Mouse (Mus musculus): ENCODE results near the gene Mecr. TPM values are rescaled to one million over a fixed set of nuclear protein-coding genes. Genes with fewer than 3 reads are reported as not detected.

Mecr gene
- total RNA-seq, 2 experiments from 2014 or later, result 21.0 to 21.1 TPM

DNA sequence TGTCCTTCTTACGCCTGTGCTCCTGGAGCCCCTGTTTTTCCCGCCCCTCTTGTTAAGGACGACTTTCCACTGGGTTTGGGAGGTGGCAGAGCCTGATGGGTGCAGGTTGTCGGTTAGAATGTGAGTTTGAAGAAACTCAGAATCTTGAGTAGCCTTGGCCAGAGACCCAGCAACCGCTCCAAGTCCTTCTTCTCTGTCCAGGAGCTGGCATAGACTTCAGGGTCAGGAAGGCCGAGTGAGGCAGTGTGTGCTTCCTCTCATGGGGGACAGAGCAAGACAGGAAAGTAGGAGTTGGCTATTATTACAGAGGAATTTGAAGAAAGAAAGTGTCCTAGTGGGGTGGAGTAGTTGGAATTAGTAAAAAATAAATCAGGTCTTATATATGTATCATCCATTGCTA lies 40.3 kb downstream of the Mecr start:
- no peak for DNase-seq (ENCODE audit: low spot score in 2 of 2)

DNA sequence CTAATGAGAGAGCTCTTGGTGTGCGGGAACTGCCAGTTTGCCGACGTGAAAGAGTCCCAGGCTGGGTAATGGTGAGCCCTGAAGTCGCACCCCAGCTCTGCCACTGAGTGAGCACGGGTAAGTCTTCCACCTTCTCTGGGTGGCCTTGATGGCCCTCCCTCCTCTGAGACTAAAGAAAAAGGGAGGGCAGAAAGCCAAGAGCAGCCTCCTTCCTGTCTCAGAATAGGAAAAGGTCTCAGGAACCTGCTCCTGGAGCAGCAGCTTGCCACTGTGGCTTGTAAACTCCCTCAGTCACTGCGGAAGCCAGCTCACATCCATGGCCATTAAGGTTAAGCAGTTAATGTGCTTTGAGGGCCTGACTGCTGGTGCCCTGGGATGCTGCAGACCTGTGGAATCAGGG lies 42.1 kb downstream of the Mecr start:
- DNase-seq (ENCODE audit: low spot score in 2 of 2), result no peak

DNA sequence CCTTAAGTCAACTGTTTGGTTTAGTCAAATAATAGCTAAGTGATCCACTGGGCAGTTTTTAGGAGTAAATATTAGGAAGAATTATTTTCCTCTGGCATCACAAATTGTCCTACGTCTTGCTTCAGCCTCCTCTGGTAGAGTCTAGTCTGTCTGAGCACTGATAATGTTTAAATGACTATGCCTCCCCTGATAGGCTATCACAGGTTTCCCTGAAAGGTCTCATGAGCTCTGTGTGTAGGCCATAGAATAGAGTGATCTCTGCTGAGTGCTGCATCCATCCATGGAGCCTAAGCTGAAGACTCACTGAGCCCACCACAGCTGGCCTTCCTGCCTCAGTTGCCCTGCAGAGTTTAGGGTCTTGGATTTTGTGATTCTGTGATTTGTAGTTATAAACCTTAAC lies 45.3 kb downstream of the Mecr start:
- no peak for DNase-seq (ENCODE audit: low spot score in 2 of 2)

DNA sequence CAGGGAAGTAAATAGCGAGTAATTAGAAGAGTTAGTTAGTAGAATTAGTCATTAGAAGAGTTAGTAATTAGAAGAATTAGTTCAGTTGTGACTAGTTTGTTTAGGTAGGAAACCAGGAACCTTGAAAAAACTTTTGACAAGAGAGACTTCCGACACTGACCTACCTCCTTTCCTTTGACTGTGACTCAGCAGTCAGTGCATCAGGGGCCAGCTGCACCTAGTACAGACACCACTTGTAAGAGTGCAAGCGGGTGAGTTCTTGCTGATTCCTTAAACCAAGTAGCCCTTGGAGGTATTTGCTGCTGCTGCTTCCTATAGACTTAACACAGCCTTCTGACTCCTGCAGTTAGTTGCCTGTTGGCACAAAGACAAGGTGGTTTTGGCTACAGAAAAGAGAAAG lies 47.4 kb downstream of the Mecr start:
- no peak for DNase-seq (ENCODE audit: low spot score in 2 of 2)

DNA sequence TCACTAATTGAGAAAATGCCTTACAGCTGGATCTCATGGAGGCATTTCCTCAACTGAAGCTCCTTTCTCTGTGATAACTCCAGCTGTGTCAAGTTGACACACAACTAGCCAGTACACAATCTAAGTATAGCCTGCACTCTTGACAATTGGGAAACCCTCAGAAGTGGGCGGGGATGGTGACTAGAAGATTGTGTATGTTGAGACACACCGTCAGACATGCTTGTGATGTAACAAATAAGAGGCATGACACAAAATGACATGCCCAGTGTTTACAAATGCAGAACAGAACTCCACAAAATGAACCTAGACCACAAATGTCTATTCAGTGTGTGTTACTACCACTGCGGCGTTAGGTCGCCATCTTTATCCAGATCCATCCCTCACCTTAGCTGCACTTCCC lies 53.8 kb downstream of the Mecr start:
- DNase-seq (ENCODE audit: low spot score in 2 of 2), result no peak

DNA sequence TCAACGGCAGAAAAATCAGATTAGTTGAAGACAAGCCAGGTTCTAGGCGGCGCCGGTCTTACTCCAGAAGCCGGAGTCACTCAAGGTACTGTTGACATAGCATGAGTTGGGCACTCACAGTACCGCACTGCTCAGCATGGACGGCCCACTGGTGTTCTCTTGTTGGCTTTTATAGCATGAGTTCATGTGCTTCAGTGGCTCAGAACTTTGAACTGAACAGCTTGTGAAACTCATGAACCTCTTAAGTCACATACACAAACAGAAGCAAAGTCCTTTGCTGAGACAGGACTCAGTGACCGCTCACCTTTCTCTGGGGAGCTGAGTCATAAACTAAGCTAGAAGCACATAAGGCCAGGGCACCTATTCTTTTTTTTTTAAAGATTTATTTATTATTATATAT lies 54.5 kb downstream of the Mecr start:
- no peak for DNase-seq (ENCODE audit: low spot score in 2 of 2)

DNA sequence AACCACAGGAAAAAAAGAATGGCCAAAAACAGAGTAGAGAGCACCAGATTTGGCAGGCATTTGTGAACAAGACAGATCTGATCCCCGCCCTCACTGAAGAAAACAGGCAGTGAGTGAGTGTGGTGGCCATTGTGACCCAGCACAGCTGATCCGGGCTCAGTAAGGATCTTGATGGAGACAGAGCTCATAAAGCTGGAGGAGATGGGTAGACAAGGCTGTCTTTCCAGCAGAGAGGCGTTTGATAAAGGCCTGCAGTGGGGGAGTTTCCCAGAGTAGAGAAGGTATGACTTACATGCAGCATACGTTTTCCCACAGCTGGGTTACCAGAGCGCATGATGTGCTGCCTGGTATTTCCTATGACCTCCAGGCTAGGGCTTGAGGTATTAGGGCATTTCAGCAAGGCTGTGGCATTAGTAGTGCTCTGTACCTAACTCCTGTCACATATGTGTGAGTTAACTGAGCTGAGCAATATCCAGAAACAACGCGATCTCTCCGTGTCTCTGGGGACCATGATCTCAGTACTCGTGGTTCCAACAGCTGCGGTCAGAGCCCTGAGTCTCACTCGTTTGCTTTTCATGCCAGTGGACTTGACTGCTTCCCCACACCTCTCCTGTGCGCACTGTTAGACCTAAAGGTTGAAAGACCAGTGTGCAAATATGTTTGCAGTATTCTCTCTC lies 55.4 kb downstream of the Mecr start:
- DNase-seq (ENCODE audit: low spot score in 2 of 2), result no peak

DNA sequence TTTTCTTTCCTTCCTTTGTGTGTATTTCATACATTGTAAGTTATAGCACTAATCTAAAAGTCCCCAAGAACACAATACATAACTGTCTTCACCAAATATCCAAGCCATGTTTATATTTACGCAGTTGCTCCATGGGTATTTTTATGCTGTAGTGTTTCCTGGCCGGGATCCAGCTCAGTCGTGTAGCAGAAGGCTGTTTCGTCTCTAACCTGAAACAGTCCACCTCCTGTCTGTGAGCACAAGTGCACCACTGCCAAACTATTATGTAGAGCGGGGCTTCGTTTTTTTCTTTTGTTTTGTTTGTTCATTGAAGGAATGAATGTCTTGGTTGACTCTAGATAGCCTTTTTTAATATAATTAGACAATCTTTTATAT lies 55.9 kb downstream of the Mecr start:
- no peak for DNase-seq (ENCODE audit: low spot score in 2 of 2)

DNA sequence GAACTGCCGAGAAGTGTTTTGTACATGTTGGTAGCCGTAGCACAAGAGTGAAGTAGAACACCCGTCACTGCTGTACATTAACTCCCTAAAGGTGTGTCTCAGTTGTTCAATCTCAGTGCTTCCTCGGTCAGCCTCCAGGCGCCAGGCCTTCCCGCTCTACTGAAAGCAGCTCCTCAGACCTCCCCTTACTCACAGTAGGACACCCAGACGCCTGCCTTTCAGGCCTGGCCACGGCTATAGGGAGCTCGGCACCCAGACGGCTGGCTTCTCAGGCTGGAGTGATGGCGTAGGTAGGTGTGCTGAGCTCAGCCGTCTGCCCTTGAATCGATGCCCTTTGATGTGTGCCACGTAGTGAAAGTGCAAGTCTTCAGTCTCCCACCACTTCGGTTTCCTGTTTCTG lies 57.8 kb downstream of the Mecr start:
- DNase-seq (ENCODE audit: low spot score in 2 of 2), result no peak

DNA sequence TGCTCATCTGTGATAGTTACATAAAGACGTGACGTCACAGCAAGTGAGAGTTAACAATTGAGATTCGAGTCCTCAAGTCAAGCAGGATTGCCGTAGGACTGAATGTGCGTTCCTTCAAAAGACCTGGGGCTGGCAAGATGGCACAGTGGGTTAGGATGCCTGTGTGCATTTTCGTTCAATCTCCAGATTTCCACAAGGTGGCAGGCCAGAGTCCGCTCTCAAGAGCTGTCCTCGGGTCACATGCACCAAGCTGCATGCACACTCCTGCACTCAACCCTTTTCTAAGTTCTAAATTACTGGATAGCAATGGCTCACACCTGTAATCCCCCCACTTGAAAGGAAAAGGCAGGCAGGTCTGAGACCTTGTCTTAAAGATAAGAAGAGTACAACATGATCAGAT lies 61.2 kb downstream of the Mecr start:
- DNase-seq (ENCODE audit: low spot score in 2 of 2), result peak in 1 of 2 experiments; percentile 49

DNA sequence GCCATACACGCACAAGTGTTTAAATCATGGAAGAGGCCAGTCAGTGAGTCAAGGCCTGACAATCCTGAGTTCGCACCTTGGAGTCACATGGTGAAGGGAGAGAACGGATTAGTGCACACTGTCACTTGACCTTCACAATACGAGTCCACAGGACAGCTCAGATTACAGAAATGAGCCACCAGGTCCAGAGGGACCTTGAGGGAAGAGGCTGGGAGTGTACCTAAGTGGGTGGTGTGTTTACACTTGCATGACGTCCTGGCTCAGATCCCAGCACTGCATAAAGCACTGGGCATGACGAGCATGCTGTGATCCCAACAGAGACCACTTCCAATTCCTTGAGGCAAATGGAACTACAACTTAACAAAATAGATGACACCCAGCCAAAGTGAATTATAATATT lies 63.2 kb downstream of the Mecr start:
- DNase-seq (ENCODE audit: low spot score in 2 of 2), result no peak

DNA sequence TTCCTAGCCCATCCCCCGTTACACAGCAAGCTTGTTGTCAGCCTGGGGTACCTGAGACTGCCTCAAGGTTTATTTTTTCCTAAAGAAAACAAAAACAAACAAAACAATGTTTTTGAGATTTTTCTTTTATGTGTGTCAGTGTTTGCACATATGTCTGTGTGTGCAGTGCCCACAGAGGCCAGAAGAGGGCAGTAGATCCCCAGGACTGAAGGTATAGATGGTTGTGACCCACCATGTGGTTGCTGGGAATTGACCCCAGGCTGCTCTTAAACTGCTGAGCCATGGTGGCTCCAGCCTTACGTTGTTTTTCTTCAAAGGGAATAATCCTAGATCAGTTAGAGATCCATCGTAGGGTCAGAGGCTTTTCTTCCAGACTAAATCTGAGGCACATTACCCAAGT lies 64.6 kb downstream of the Mecr start:
- DNase-seq (ENCODE audit: low spot score in 2 of 2), result no peak

DNA sequence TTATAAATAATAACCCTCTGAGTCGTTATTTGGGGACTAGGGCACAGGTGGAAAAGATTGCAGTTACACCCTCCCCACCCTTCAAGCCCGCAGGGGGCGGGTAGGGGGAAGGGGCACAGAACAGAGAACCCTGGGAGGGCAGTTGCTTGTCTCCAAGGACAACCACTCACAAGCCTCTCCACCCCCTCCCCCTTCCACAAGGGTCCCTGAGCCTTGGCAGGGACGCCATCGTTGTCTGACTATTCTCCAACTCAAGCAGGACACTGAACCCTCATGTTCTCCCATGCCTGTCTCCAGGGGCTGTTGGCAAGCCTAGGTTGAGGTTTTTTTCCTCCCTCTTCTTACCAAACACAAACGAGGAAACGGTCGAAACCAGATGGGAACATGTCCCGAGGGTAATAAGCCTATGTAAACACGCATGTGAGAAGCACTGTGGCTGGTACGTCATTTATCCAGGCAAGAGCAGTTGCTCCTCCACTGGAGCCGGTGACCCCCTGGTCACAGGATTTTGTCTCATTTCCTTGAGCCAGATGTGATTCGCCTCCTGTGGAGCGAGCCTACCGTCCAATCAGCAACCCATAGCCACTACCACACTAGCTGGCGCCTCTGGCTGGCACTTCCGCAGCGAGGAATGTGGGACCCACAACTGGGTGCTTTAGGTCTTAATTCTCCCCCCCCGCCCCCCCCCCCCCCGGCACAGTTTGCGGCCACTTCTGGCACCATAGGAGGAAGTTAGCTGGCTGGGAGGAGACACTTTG lies 67.1 kb downstream of the Mecr start:
- no peak for DNase-seq (ENCODE audit: low spot score in 2 of 2)

DNA sequence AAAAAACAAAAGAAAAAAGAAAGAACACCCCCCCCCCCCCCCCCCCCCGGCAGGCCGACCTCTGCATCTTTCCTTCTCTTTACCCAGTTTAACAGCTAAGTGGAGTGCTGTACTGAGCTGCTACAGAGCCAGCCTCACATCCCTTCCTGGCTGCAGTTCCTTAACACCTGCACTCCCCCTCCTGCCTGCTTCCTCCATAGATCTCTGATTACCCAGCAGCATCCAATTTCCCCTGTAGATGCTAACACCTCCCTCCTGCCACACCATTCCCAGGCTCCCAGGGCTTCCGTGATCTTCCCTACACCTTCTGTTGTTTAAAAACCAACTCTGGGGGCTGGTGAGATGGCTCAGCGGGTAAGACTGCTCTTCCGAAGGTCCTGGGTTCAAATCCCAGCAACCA lies 68.3 kb downstream of the Mecr start:
- no peak for DNase-seq (ENCODE audit: low spot score in 2 of 2)

DNA sequence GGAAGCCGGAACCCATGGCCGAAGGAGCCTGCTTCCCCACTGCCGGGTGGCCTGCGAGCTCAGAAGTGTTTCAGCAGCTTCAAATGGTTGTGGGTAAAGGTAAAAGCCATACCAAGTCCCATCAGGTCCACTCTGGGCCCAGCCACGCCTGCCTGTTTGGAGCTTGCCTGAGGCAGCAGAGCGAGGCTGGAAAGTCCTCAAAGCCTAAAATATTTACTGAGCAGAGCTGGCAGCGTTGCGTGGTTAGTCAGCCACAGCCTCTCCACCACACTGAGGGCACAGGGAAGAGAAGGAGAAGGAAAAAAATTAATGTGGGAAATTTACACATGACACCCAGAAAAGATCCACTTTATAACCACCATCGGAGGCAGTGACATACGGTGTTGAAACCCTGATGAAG lies 70.3 kb downstream of the Mecr start:
- DNase-seq (ENCODE audit: low spot score in 2 of 2), result no peak

DNA sequence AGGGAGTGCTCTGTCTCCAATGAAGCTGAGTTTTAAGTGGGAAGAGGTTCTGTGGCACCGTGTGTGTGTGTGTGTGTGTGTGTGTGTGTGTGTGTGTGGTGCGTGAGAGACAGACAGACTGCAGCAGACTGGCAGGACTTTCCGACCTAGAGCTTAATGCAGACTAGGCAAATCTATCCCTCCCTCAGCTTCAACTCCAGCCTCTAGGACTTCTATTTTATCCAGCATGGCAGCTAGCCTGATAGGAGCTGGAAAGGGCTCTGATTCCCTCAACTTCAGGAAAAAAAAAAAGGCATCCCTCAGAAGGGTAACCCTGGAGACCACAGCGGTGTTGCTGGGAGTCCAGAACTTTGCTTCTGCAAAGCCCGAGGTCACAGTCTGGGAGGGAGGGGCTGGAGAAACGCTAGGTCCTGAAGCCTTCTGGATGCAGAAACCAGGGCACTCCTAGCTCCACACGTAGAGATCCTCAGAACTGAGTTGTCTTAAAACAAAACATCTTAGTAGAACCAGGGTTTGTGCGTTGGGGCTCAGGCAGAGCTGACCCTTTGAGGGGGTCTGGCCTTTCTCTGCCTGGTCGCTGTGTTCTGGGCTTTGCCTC lies 70.9 kb downstream of the Mecr start:
- no peak for DNase-seq (ENCODE audit: low spot score in 2 of 2)

DNA sequence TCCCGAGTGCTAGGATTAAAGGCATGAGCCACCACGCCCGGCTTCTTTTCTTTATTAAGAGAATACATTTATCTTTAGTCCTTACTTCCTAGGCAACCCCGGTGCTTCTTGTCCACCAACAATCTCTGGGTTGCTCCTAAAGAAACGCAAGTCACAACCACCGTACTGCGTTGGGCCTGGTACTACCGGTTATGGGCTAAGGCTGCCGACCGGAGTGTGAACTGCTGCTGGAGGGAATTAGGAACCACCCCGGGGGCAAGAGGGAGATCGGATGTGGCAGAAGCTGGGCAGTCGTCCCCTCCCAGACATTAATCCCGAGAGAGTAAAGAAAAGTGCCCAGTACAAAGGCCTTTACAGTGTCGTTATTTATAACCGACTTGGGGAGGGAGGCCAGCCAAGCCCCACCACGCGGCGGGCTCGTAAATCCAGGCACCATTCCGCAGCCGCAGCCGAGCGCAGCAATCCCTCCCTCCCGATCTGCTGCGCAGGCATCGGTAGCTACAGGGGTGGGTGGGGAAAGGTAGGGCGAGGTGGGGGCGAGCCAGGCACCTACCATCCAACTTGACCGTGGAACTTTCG lies 71.7 kb downstream of the Mecr start:
- DNase-seq (ENCODE audit: low spot score in 2 of 2), result no peak

DNA sequence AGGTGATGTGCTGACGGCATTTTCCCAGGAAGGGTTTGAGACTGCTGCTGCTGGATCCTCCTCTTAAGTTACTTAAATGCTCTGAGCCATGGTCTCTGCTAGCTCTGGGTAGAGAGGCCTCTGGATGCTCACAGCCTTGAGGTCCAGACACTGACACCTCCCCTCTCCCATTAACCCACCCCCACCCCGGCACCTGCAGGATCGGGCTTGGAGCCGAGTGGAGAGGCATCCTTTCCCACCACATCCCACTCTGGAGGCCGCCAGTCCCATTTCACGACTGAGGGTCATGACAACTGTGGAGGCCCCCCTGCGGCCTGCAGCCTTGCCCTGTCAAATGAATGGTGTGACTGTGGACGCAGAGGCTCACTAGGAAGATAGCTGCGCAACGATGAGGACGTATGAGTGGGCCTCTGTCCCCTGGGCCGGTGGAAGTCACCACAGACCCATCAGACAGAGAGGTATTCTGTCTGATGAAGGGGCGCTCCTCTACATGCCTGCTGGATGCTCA lies 72.6 kb downstream of the Mecr start:
- no peak for DNase-seq (ENCODE audit: low spot score in 2 of 2)

DNA sequence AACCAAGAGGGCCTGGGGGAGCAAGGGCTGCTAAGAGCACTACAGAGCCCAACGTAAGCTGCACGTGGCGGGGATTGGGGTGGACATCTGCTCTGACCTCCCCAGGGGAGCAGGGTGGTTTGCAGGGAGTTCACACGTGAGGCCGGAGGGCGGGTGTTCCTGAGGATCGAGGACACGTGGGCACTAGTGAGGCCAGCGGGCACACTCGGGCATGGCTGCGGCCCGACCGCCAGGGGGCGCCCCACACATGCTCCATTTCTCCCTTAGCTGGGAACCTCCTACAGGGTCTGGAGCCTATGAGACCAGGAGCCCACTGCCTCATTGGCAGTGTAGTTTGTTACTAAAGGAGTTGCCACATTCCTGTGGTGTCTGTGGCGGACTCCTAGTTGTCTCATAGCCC lies 73.2 kb downstream of the Mecr start:
- peak; percentile 64 to 74 for DNase-seq (ENCODE audit: low spot score in 2 of 2)

DNA sequence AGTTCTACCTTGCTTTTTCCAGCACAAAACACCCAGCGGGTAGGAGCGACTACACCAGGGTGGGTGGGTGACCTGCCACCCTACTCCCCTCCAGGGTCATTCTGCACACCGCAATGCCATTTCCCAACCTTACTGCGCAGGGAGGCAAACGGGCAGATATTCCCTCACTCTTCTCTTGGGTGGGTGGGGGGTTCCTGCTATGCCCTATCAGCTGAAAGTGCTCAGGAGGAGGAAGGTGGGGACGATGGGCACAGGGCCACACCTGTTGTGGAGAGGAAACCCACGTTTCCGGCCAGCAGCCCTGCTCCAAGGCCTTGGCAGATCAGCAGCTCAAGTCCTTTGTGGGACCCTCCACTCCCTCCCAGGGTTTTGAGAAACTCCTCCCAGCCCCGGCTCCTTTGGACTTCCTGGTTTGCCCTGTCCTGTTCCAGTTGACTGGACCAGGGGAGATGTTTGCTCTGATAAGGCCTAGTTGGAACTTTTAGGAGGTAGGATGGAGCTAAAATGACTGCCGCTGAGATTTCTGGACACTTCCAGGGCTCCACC lies 73.8 kb downstream of the Mecr start:
- no peak for DNase-seq (ENCODE audit: low spot score in 2 of 2)

Data from gastrocnemius, postnatal 4 days (tissue).